Mouse (Mus musculus) retina, postnatal 7 days (tissue): Measurements from ENCODE around the gene Ccdc170.

Experiments used
- DNase-seq: peaks from one replicate; pipeline ENCODE4 v3.0.0-alpha.2; 2012; ENCODE audit warnings: low read depth, low spot score

The Ccdc170 gene

GRCm38 (mm10) chr10:4520394-4521102 is 38.2 kb downstream of the Ccdc170 start:
- peak; percentile 3 for DNase-seq

GRCm38 (mm10) chr10:4522116-4522515 is 39.8 kb downstream of the Ccdc170 start:
- no peak for DNase-seq

- DNase-seq, result no peak
These were observed 40.8 kb downstream of the Ccdc170 start for GRCm38 (mm10) chr10:4523078-4523477.

GRCm38 (mm10) chr10:4528043-4528442 is 45.7 kb downstream of the Ccdc170 start:
- no peak for DNase-seq

- no peak for DNase-seq
These were observed 48.4 kb downstream of the Ccdc170 start for GRCm38 (mm10) chr10:4530638-4531235.

GRCm38 (mm10) chr10:4531933-4532332 is 49.6 kb downstream of the Ccdc170 start:
- no peak for DNase-seq

- no peak for DNase-seq
These were observed 50.4 kb downstream of the Ccdc170 start for GRCm38 (mm10) chr10:4532731-4533130.

GRCm38 (mm10) chr10:4533873-4534272 is 51.6 kb downstream of the Ccdc170 start:
- no peak for DNase-seq

GRCm38 (mm10) chr10:4545550-4545949 is 63.2 kb downstream of the Ccdc170 start:
- no peak for DNase-seq

- no peak for DNase-seq
These were observed 71.3 kb downstream of the Ccdc170 start for GRCm38 (mm10) chr10:4553442-4554119.

- DNase-seq, result no peak
These were observed 74.6 kb downstream of the Ccdc170 start for GRCm38 (mm10) chr10:4556842-4557377.

GRCm38 (mm10) chr10:4559132-4559531 is 76.8 kb downstream of the Ccdc170 start:
- no peak for DNase-seq

- no peak for DNase-seq
These were observed 82.8 kb downstream of the Ccdc170 start for GRCm38 (mm10) chr10:4565148-4565547.

- no peak for DNase-seq
These were observed 88.5 kb downstream of the Ccdc170 start for GRCm38 (mm10) chr10:4570778-4571177.

- DNase-seq, result no peak
These were observed 89.0 kb downstream of the Ccdc170 start for GRCm38 (mm10) chr10:4571304-4571703.

- no peak for DNase-seq
These were observed 99.6 kb downstream of the Ccdc170 start for GRCm38 (mm10) chr10:4581905-4582304.

GRCm38 (mm10) chr10:4586691-4587090 is 104.4 kb downstream of the Ccdc170 start:
- DNase-seq, result no peak

GRCm38 (mm10) chr10:4589576-4589975 is 107.3 kb downstream of the Ccdc170 start:
- DNase-seq, result no peak

- no peak for DNase-seq
These were observed 108.7 kb downstream of the Ccdc170 start for GRCm38 (mm10) chr10:4590956-4591355.

- peak; percentile 2 for DNase-seq
These were observed 111.5 kb downstream of the Ccdc170 start for GRCm38 (mm10) chr10:4593828-4594227.

- DNase-seq, result no peak
These were observed 114.9 kb downstream of the Ccdc170 start for GRCm38 (mm10) chr10:4597211-4597610.

GRCm38 (mm10) chr10:4598244-4598842 is 116.0 kb downstream of the Ccdc170 start:
- DNase-seq, result peak; percentile 23
